Mouse (Mus musculus): ENCODE data around the gene Gzmm.
"Not testable (repeated sequence)": the region's sequence is repeated elsewhere in the genome, so short reads cannot be mapped to it uniquely, and the experiment has no call there.

Gzmm gene

GRCm38 (mm10) chr10:79681591-79682245, 7.1 kb upstream of the Gzmm start, which contains the start of gene Cdc34:
Cdc34 (plus strand) TSS chr10:79682195.
- peak; percentile 99 to 100 for DNase-seq

GRCm38 (mm10) chr10:79682551-79682915, 6.3 kb upstream of the Gzmm start:
- peak in 1 of 2 experiments; percentile 39 for DNase-seq

- peak in 1 of 2 experiments; percentile 56 for DNase-seq
Measured at GRCm38 (mm10) chr10:79682916-79683582, 5.8 kb upstream of the Gzmm start.

- DNase-seq = peak; percentile 19 to 21
Measured at GRCm38 (mm10) chr10:79683726-79684640, 4.8 kb upstream of the Gzmm start.

- DNase-seq = no peak
Measured at GRCm38 (mm10) chr10:79684770-79685600, 3.8 kb upstream of the Gzmm start.

GRCm38 (mm10) chr10:79686219-79686618, 2.6 kb upstream of the Gzmm start:
- DNase-seq = no peak

GRCm38 (mm10) chr10:79686691-79687090, 2.1 kb upstream of the Gzmm start:
- DNase-seq = no peak

GRCm38 (mm10) chr10:79687513-79687912, 1.3 kb upstream of the Gzmm start:
- no peak for DNase-seq

GRCm38 (mm10) chr10:79689178-79689577, 358 bp downstream of the Gzmm start:
- DNase-seq = no peak

- DNase-seq = no peak
Measured at GRCm38 (mm10) chr10:79691986-79692548, 3.2 kb downstream of the Gzmm start.

- DNase-seq = no peak
Measured at GRCm38 (mm10) chr10:79693580-79694378, 5.0 kb downstream of the Gzmm start.

GRCm38 (mm10) chr10:79694379-79694655, 5.5 kb downstream of the Gzmm start:
- peak in 1 of 2 experiments; percentile 29 for DNase-seq

GRCm38 (mm10) chr10:79695231-79696128, 6.7 kb downstream of the Gzmm start:
- peak; percentile 82 to 86 for DNase-seq

- peak in 1 of 2 experiments; percentile 26 for DNase-seq
Measured at GRCm38 (mm10) chr10:79696129-79696651, 7.4 kb downstream of the Gzmm start.

- peak; percentile 88 to 92 for DNase-seq
Measured at GRCm38 (mm10) chr10:79697916-79698315, 9.1 kb downstream of the Gzmm start.

GRCm38 (mm10) chr10:79698459-79698858, 9.6 kb downstream of the Gzmm start:
- no peak for DNase-seq

GRCm38 (mm10) chr10:79700676-79701075, 11.9 kb downstream of the Gzmm start:
- no peak for DNase-seq

GRCm38 (mm10) chr10:79701443-79702129, 12.8 kb downstream of the Gzmm start:
- DNase-seq = no peak

- not testable (repeated sequence) for DNase-seq
Measured at GRCm38 (mm10) chr10:79702970-79703369, 14.2 kb downstream of the Gzmm start.
